Mouse (Mus musculus) lung, postnatal 0 days (tissue): ENCODE data around the gene Gse1.

ENCODE experiments used
- CTCF ChIP-seq: IDR thresholded peaks from 2 replicates; pipeline ENCODE4 v1.5.1; 2016; ENCODE audit warnings: antibody characterized with exemption, mild to moderate bottlenecking
- EP300 ChIP-seq: IDR thresholded peaks from 2 replicates; pipeline ENCODE4 v1.6.1; 2016; ENCODE audit warnings: antibody characterized with exemption, mild to moderate bottlenecking, control low read depth

- no peak for TF ChIP-seq CTCF
- no peak for TF ChIP-seq EP300
Measured at GRCm38 (mm10) chr8:120464585-120464937, 236.3 kb downstream of the Gse1 start.
